Mouse (Mus musculus) T-helper 1 cell (primary cell): ENCODE data around the gene Hsdl1.

ENCODE experiments used
- in situ Hi-C: fragments of 300-600 bp; cut with MboI, MseI; formaldehyde crosslinking; loops from one replicate; pipeline ENCODE4 v1.15.1; 2025; ENCODE audit warnings: high pct_unique_total_duplicates

The Hsdl1 gene

DNA sequence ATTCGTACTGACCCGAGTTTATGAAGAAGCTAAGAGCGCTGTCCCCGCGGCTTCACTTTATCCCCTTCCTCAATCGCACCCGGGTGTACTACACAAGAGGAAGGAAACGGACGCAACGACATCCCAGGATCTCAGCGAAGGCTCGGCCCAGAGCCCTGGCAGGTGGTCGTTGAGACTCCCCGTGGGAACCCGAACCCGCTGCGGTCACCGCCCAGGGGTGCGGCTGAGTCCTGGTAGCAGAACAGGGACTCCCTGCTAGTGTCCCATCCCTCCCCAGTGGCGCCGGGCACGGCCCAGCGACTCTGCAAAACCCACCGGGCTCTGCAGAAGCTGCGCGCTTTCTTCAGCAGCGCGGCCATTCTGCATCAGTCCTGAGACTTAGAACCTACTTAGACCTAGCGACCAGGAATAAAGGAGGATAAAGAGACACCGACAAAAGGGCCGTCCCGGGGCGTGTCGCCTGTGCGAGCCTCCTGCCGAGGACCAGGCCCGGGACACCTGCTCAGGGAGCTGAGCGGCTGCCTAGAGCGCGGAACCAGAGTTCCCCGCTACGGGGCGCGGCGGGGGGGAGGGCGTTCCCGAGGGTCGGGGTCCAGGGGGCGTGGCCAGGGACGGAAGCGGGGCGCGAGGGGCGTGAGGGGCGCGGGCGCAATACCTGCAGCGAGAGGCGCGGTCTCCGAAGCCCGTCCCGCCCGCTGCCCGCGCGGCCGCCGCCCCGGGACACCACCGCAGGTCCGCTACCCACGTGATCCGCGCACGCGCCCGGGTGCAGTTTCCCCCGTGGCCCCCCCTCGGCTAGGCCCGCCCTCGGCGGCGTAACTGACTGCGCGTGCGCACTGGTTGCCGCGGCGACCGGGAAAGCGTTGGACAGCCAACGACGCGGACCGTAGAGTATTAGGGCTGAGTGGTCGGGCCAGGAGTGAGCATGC is at the start of gene Hsdl1, which contains the start of gene Dnaaf1:
Hsdl1 (minus strand) TSS at position 747 of the 929 bp plus-strand sequence.
Dnaaf1 (plus strand) TSS at position 799 of the 929 bp plus-strand sequence.
- in situ Hi-C loops: no loop called here

DNA sequence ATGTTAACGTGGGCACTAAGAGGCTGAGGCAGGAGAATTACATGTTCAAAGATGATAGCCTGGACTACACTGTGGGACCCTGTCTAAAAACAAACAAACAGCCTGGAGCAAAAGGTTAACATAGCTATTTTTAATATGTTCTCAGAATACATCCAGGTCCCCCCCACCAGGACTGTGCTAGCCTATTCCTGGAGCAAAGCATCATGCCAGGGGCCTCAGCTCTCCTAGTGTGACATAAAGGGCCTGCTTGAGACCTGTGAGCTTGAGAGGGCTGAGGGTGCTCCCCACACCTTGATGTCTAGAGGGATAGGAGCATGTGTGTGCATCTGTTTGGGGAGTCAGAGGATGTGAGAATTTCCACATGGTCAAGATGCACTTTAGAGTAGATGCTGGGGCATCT is 48.8 kb upstream of the Hsdl1 start:
- in situ Hi-C loops: no loop called here

DNA sequence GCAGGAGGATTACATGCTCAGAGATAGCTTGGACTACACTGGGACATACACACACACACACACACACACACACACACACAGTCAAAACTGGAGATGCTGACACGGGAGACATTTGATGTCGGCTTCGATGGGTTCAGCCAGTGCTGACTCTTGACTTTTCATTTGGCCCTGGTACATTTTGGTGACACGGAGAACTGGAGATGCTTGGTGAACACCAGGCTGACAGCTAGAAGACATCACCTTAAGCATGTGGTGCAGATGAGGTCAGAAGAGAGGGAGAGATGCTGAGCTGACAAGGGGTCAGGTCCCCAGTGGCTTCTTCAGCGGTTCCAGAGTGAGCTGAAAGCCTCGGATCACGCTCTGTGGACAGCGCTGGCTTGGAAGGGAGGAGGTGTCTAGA is 48.1 kb upstream of the Hsdl1 start:
- in situ Hi-C loops: no loop called here

DNA sequence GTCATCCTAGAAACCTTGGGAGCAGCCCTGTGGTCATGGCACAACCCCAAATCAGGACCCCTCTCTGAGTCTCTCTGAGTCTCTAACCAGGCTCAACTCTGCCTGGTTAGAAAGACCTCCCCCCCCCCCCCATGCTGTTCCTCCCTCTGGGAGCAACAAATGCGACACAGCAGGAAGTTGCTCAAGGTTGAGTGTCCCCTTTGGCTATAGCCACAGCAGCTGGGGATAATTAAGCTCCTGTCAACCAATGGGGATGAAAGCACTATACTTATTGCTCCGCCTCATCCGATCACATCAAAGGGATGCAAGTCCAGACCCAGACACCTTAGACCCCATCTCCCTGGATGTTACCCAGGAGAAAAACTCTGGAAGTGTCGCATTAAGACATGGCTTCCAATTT is 47.6 kb upstream of the Hsdl1 start:
- in situ Hi-C loops: no loop called here

DNA sequence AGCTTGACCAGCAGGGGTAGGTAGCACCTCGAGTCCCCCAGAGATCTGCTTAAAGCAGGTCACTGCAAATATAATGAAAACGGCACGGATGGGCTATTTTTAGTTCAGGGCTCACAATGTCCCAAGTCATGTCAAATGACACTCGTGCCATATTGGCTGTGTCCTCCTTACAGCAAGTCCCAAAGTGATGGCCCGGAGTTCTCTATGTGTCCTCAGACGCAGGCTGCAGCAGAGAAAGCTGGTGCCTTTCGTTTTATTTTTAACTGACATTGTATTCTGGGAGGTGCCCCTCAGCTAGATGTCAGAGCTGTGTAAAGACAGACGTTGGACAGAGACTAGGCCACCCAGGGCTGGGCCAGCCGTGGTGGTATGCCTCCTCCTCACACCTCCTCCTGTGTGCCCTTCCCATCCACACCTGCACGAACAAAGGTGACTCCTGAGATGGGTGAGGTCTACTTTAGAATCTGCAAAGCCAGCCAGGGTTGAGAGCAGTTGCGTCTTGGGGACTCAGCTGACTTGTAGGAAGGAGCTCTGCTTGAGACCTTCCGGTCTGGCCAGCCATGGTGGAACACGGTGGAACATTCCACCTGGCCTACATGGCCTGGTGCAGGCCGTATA is 46.0 kb upstream of the Hsdl1 start:
- in situ Hi-C loops: no loop called here

DNA sequence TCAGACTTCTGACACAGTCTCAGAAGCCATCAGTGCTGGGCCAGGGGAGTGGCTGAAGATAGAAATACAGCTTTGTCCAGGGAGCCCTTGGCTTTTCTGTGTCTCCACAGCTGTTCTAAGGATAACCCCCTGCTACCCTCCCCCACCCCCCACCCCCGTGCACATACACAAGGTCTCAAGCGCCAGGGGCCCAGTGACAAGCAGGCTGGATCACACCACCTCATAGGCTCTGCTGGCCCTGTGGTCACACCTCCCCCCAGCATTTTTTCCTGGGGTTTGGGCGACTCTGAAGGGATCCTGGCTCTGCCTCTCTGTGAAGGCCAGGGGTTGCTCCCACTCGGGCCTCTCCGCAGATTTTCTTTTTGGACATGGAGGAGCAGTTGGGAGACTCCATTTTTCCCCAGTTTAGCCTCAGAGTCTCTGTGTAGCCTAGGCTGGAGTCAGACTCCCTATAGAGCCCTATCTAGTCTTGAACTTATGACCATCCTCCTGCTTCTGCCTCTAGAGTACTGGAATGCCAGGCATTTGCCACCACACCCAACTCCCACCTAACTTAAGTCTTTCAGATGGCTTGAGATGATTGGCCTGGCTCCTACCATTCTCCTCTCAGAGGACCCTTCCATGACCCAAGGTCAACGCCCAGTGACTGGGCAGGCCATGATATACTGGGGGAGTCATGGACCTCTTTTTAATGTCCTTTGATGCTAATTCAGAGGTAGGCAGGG is 45.3 kb upstream of the Hsdl1 start:
- in situ Hi-C loops: no loop called here

DNA sequence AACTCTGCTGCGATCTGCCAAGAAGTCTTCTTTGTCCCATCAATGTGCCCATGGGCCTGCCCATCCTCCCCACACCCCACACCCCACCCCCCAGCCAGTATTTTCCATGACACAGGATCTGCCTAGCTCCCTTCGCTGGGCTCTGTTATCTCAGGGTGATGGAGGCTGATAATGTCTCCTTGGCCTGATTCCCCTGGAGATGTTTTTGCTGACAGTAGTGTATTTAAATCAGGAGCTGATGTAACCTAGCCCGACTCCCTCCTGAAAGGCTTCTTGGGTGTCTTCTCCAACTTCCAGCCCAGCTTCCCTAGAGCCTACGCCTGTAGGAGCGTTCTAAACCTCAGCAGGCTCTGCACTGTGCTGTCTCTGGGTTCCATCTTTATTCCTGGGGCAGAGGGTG is 43.9 kb upstream of the Hsdl1 start:
- in situ Hi-C loops: no loop called here

DNA sequence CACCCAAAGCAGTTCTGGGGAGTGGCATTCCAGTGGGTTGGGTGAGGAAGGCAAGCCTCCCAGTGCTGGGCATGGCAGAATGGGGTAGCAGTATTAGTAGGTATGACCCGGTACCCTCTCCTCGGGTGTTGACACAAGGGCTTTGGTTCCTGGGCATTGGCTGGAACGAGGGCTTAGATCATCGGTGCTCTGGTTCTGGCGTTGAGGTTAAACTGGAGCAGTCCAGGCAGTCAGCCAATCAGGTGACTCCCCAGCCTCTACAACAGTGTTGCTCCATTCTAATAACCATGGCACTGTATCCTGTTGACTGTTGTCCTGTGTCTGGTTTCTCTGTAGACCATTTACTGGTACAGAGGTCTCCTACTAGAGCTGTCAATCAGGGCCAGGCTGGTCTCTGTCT is 42.6 kb upstream of the Hsdl1 start:
- in situ Hi-C loops: no loop called here

DNA sequence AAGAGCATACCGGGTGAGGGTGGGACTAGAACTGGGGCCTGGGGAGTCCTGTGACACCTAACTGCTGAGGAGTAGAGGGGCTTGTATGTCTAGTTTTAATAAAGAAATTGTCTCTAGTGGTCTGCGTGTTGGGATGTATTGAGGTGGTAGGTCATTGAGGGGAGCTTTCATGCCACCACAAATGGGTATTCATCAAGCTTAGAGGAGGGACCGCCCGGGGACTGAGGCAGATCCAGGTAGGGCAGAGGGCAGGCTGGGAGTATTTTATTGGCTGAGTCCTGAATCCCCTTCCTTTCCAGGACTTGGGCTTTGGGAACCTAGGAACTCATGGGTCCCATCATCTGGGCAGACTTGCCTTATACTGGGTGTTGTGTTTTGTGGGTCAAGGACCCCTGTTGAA is 41.8 kb upstream of the Hsdl1 start:
- in situ Hi-C loops: no loop called here

DNA sequence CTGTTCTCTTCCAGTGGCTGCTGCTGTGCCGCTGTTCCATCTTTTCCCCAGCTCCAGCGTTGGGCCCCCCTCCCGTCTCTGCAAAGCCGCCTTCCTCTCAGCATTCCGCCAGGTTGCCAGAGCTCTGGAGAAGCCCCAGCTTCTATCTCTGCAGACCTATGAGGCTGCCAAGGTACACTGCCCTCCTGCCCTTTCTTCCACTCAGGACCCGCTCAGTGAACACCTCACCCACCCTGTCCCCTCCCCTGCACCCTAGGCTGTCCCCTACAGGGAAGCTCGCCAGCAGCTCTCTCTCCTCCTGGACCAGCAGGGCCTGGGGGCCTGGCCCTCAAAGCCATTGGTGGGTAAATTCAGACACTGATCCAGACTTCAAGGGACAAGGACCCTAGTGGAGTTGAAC is 41.4 kb upstream of the Hsdl1 start:
- in situ Hi-C loops: no loop called here

DNA sequence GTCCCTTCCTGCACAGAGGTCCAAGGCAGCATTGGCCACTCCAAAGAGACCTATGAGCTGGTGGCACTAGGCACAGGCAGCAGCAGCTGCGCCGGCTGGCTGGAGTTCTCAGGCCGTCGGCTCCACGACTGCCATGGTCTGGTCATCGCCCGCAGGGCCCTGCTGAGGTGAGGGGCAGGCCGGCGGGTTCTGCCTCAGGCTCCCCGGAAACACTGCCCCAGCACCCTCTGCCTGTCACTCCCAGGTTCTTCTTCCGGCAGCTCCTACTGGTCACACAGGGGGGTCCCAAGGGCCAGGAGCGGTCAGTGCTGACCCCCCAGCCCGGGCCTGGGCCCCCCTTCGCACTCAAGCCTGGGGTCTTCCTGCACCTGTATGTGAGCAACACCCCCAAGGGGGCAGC is 40.1 kb upstream of the Hsdl1 start:
- in situ Hi-C loops: no loop called here

DNA sequence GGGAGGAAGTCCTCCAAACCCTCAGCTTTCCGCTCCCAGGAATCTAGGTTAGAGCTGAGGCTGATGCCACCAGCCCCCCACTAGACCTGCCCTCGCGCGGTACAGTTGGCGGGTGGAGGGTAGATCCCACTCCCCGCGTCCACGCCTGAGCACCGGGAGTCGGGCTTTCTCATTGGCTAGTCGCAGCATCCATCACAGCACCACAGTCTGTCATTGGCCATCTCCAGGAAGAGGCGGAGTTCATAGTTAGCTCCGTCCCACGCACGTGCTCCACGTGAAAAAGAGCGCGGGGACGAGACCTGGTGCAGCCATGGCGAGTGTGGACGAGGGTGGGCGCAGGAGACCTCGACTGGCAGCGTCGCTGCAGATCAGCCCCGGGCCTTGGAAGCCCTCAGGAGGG is 37.5 kb upstream of the Hsdl1 start, which contains the start of gene Adad2:
Adad2 (plus strand) TSS at position 277 of the 400 bp plus-strand sequence.
- in situ Hi-C loops: no loop called here

DNA sequence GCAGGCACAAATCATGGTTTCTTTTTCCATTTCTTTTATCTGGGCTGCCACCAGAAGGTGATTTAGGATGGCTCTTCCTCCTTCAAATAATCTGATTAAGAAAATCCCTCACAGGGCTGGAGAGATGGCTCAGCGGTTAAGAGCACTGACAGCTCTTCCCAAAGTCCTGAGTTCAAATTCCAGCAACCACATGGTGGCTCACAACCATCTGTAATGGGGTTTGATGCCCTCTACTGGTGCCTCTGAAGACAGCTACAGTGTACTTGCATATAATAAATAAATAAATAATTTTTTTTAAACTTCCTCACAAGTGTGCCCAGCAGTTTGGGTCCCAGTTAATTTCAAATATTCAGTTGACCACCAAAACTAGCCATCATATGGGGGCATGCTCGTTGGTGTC is 31.2 kb upstream of the Hsdl1 start:
- in situ Hi-C loops: loop anchor here (5.0 kb wide), 1 partner anchor 159 kb away; the partner anchor contains the start of gene Necab2

DNA sequence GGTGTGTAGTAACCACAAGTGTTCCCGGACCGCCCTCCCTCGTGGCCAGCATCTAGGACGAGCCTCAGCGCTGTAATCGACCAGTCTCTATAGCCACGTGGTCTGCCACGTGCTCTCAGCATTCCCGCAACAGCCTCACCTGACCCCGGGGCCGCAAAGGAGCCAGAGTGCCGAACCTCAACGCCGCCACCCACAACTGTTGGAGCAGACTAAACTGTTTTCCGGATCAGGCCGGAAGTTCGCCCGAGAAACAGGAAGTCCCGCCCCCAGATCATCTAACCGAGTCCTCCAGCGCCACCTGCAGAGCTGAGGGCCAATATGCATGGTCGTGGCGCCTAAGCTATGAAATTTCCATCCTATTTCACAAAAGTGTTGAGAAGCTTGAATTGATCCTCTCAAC is 30.0 kb upstream of the Hsdl1 start, which contains the start of gene Taf1c:
Taf1c (minus strand) TSS at position 227 of the 400 bp plus-strand sequence.
- in situ Hi-C loops: loop anchor here (5.0 kb wide), 1 partner anchor 158 kb away; the partner anchor contains the start of gene Necab2

DNA sequence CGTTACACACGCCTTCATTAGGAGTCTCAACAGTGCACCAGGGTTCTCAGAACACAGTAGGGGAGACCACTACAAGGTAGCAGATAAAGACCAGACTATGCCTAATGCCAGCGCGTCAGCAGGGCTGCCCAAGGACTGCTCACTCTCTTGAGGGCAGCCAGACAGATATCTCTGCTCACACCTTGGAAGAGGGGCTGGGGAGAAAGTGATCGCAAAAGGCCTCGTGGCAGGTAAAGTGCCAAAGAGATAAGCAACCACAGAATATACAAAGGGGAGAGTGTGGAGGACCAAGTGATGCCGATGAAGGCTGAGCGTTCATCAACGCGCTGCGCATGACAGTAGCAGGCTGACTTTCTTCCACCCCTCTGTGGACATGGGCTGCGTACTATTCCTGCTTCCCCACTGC is 29.4 kb upstream of the Hsdl1 start:
- in situ Hi-C loops: no loop called here

DNA sequence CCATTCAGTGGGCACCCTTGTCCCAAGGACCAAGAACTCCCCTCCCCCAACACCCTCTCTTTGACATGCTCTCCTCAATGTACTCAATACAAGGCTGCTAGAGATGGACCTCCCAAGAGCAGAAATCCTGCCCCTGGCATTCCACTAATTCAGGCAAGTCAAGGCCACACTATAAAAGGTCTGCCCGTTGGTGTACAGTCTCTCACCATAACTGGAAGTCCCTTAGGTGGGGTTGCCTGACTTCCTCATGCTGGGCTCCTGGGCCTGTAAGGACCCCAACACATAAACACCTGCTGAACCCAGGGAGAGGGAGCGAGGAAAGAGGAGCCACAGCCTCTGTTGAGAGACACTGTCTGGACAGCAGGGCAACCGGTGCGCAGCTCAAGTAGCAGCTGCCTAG is 28.8 kb upstream of the Hsdl1 start:
- in situ Hi-C loops: no loop called here

DNA sequence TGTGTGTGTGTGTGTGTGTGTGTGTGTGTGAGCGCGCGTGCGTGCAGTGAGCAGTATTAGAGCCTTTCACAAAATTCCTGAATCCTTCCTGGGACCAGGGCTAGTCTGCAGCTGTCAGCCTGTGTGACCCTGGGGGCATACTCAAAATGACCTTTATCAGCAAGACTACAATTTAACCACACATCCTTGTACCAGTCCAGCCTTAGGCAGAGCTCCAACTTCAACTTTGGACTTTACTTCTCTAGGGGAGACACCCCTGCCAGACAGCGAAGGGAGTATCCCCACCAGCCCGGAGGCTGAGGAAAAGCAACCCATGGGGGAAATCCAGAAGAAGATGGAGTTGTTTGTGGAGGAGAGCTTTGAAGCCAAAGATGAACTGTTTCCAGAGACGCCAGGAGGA is 16.5 kb upstream of the Hsdl1 start:
- in situ Hi-C loops: no loop called here

DNA sequence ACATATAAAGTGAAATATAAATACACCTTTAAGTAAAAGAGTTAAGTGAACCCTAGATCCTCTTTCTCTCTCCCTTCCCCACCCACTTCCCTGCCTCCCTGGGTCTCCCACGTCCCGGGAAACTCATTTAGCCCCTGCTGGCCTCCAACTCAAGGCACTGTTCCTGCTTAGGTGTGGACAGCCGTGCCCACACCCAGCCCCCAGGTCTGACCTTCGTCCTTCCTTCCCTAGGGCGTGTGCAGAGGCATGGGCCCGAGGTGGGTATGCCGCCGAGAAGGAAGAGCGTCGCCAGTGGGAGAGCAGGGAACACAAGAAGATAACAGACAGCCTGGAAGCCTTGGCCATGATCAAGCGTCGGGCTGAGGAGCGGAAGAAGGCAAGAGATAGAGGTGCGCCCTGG is 15.4 kb upstream of the Hsdl1 start:
- in situ Hi-C loops: no loop called here

DNA sequence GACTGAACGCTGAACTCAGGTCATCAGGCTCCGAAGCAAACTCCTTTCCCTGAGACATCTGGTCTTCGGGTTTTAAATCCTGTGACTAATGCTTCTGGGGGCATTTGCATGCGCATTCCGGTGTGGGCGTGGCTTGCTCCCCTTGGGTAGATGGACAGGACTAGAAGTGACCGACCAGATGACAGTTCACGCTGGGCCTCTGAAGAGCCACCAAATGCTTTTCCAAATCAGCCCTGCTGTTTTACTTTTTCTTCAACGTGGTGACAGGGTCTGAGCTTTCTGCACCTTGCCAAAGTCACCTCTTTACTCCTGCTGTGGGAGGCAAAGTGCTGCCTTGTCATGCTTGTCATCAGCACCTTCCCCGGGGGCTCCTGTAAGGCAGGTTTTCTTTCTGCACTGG is 13.9 kb upstream of the Hsdl1 start:
- in situ Hi-C loops: no loop called here

DNA sequence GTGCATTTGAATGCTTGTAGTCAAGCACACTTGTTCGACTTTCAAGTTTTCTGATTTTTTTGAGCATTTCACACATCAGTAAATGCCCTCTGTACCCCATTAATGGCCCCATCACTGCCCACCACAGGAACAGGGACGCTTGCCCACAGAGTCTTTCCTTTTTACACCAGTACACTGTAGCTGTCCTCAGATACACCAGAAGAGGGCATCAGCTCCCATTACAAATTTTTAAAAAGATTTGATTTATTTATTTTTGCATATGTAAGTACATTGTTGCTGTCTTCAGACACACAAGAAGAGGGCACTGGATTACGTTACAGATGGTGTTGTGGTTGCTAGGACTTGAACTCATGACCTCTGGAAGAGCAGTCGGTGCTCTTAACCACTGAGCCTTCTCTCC is 13.3 kb upstream of the Hsdl1 start:
- in situ Hi-C loops: no loop called here

DNA sequence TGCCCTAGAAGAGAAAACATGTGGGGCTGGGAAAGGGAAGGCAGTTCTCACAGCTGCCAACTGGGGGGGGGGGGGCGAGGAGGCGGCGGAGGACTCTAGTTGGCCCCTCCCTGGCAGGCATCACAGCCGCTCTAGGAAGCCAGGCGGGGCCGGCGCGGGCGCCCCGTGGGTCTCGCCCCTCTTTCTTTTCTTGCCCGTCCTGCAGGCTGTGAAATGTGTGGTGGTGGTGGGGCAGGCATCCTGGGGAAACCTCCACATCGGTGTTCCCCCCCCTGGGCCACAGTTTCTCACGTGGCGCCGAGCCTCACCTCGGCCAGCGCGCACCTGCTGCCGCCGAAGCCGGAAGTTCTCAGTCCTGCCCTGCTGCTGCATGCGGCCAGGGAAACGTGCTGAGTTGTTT is 10.9 kb upstream of the Hsdl1 start:
- in situ Hi-C loops: no loop called here
